9 mouse cellular contexts compared by ENCODE assay signal in genomic region chr10:67069013-67069412, GRCm38 (mm10). TPM values are rescaled to one million over a fixed set of nuclear protein-coding genes. Genes with fewer than 3 reads are reported as not detected.
DNase-seq lines count a peak whose midpoint lies in the region; ATAC-seq lines count a peak whose summit lies in the region.
"Had no signal": no experiment of that assay in that cellular context is flagged by ENCODE, and none has a peak within 500 bp of the region (broad histone marks: within the 10 kb centered on the region; RNA-seq: fewer than 3 reads in every experiment).

No protein-coding gene starts in this region.

- H3K9me3 ChIP-seq in kidney, embryonic 15.5 days (replicated peaks) = no peaks in the 10 kb centered on the region
- H3K9me3 ChIP-seq in embryonic facial prominence, embryonic 14.5 days (ENCODE audit: control insufficient read depth, low read length) = no peaks in the 10 kb centered on the region
- no peaks in the 10 kb centered on the region for H3K9me3 ChIP-seq in midbrain, embryonic 16.5 days (replicated peaks; ENCODE audit: control insufficient read depth, low read length, poor library complexity, severe bottlenecking)

- no peak overlapping the region for H3K4me3 ChIP-seq in kidney, embryonic 15.5 days (replicated peaks)
- H3K4me3 ChIP-seq in embryonic facial prominence, embryonic 14.5 days (ENCODE audit: low read depth, low read length) = no peak overlapping the region
- no peak overlapping the region for H3K4me3 ChIP-seq in midbrain, embryonic 16.5 days (ENCODE audit: low read depth, low read length)

- WGBS in kidney, embryonic 15.5 days = 87% methylated on average over 10 of the region's 10 CpGs
- 75% methylated on average over 10 of the region's 10 CpGs for WGBS in embryonic facial prominence, embryonic 14.5 days
- 96% methylated on average over 10 of the region's 10 CpGs for WGBS in midbrain, embryonic 16.5 days

- no peak for ATAC-seq in kidney, embryonic 15.5 days (replicated peaks; ENCODE audit: low FRiP score)
- ATAC-seq in embryonic facial prominence, embryonic 14.5 days (ENCODE audit: low read depth) = peak; percentile 56; the same call in 1 of the 2 replicates
- ATAC-seq in megakaryocyte, adult 5-6 weeks (ENCODE audit: poor library complexity, severe bottlenecking) = peak; percentile 78
- ATAC-seq in midbrain, embryonic 16.5 days = no peak

- H3K4me2 ChIP-seq in kidney, embryonic 15.5 days = no peak overlapping the region
- H3K4me2 ChIP-seq in embryonic facial prominence, embryonic 14.5 days (ENCODE audit: low read depth, low read length) = no peak overlapping the region
- no peak overlapping the region for H3K4me2 ChIP-seq in midbrain, embryonic 16.5 days (ENCODE audit: low read length)

- no peak for DNase-seq in kidney, adult 18-20 months
- peak; percentile 68 for DNase-seq in CD4-positive, CD25-positive, alpha-beta regulatory T cell, adult 2 months (ENCODE audit: low read depth, low spot score)
- DNase-seq in embryonic facial prominence, embryonic 14.5 days (ENCODE audit: low spot score) = peak; percentile 68
- DNase-seq in right cerebral cortex, postnatal 36 days (ENCODE audit: low spot score in 2 of 2) = no peak
- DNase-seq in adrenal gland, postnatal 36 days = no peak
- DNase-seq: gastrocnemius, postnatal 36 days had no signal

- no peaks in the 10 kb centered on the region for H3K27me3 ChIP-seq in kidney, embryonic 15.5 days
- H3K27me3 ChIP-seq in embryonic facial prominence, embryonic 14.5 days (replicated peaks; ENCODE audit: control insufficient read depth, insufficient read depth, low read length) = no peaks in the 10 kb centered on the region
- no peaks in the 10 kb centered on the region for H3K27me3 ChIP-seq in midbrain, embryonic 16.5 days (ENCODE audit: control insufficient read depth, insufficient read depth, low read depth, low read length)

- H3K27ac ChIP-seq in kidney, embryonic 15.5 days = peak overlapping the region; percentile 18; the same call in 1 of the 2 replicates
- peak overlapping the region; percentile 36; the same call in 1 of the 2 replicates for H3K27ac ChIP-seq in embryonic facial prominence, embryonic 14.5 days (replicated peaks; ENCODE audit: low read depth, low read length)
- H3K27ac ChIP-seq in midbrain, embryonic 16.5 days (ENCODE audit: low read length) = no peak overlapping the region

- 0 out of 2 replicates have a peak, but pooled peaks cover 14% of the 10 kb centered on the region for H3K4me1 ChIP-seq in kidney, embryonic 15.5 days
- H3K4me1 ChIP-seq in embryonic facial prominence, embryonic 14.5 days (ENCODE audit: control insufficient read depth, insufficient read depth, low read length) = 0 out of 2 replicates have a peak, but pooled peaks cover 3% of the 10 kb centered on the region
- peaks cover 12% of the 10 kb centered on the region for H3K4me1 ChIP-seq in midbrain, embryonic 16.5 days (ENCODE audit: control insufficient read depth, insufficient read depth, low read length)

- H3K9ac ChIP-seq in kidney, embryonic 15.5 days = no peak overlapping the region
- H3K9ac ChIP-seq in embryonic facial prominence, embryonic 14.5 days (ENCODE audit: low read depth, low read length) = no peak overlapping the region
- H3K9ac ChIP-seq in midbrain, embryonic 16.5 days (ENCODE audit: low read depth, low read length) = no peak overlapping the region

- no peaks in the 10 kb centered on the region for H3K36me3 ChIP-seq in kidney, embryonic 15.5 days
- no peaks in the 10 kb centered on the region for H3K36me3 ChIP-seq in embryonic facial prominence, embryonic 14.5 days (ENCODE audit: control insufficient read depth, insufficient read depth, low read length)
- no peaks in the 10 kb centered on the region for H3K36me3 ChIP-seq in midbrain, embryonic 16.5 days (ENCODE audit: control insufficient read depth, insufficient read depth, low read length)

RNA-seq across cellular contexts. Expression of gene Jmjd1c, which starts 26.9 kb away (rescaled TPM):
- polyA plus RNA-seq in kidney, embryonic 15.5 days (2015; fragmentation: Nextera tagmentation; extraction: Ambion mirVana) = 38.0 and 42.6 TPM in 2 replicates
- polyA plus RNA-seq in embryonic facial prominence, embryonic 14.5 days (2014; fragmentation: Nextera tagmentation; extraction: Ambion mirVana) = 44.0 and 44.4 TPM in 2 replicates
- total RNA-seq in megakaryocyte, adult 5-6 weeks (2015) = 96.1 and 96.7 TPM in 2 replicates
- 69.0 and 91.8 TPM in 2 replicates for total RNA-seq in megakaryocyte, adult 5-6 weeks (2017)
- polyA plus RNA-seq in midbrain, embryonic 16.5 days (2015; fragmentation: Nextera tagmentation; extraction: Ambion mirVana) = 41.7 and 42.3 TPM in 2 replicates
- total RNA-seq in adrenal gland, postnatal 36 days (2021) = 10 to 100 TPM; 52.9 to 57.7 TPM

RNA-seq across cellular contexts. Expression of gene Reep3, which starts 27.7 kb away (rescaled TPM):
- polyA plus RNA-seq in kidney, embryonic 15.5 days (2015; fragmentation: Nextera tagmentation; extraction: Ambion mirVana) = 47.0 and 49.1 TPM in 2 replicates
- 39.6 and 40.0 TPM in 2 replicates for polyA plus RNA-seq in embryonic facial prominence, embryonic 14.5 days (2014; fragmentation: Nextera tagmentation; extraction: Ambion mirVana)
- total RNA-seq in megakaryocyte, adult 5-6 weeks (2015) = 84.2 and 101 TPM in 2 replicates
- total RNA-seq in megakaryocyte, adult 5-6 weeks (2017) = 46.7 and 59.2 TPM in 2 replicates
- 28.2 and 28.6 TPM in 2 replicates for polyA plus RNA-seq in midbrain, embryonic 16.5 days (2015; fragmentation: Nextera tagmentation; extraction: Ambion mirVana)
- 10 to 100 TPM; 44.7 to 46.3 TPM for total RNA-seq in adrenal gland, postnatal 36 days (2021)

Comparison
In these comparisons a context has a peak if more than half of its experiments do, and no peak if none do; other contexts are left out.
1. ATAC-seq: peak in embryonic facial prominence, embryonic 14.5 days (single experiment) and megakaryocyte, adult 5-6 weeks (single experiment); none in kidney, embryonic 15.5 days (single experiment) and midbrain, embryonic 16.5 days (single experiment).
2. DNase-seq: peak in CD4-positive, CD25-positive, alpha-beta regulatory T cell, adult 2 months (single experiment) and embryonic facial prominence, embryonic 14.5 days (single experiment); none in kidney, adult 18-20 months (single experiment), right cerebral cortex, postnatal 36 days (0 of 2) and adrenal gland, postnatal 36 days (0 of 2).